Mouse (Mus musculus) limb, embryonic 14.5 days (tissue): ENCODE measurements around the gene Bdnf. TPM values are rescaled to one million over a fixed set of nuclear protein-coding genes. Genes with fewer than 3 reads are reported as not detected.

ENCODE experiments used
- ATAC-seq: fragments of 200-750 bp; cut with Nextera tagmentation; 2 replicates; pipeline ENCODE4 v1.8.0; 2017; ENCODE audit warnings: low read depth, moderate number of reproducible peaks, moderate TSS enrichment; ENCODE audit not compliant: low FRiP score
- DNase-seq: peaks from one replicate; pipeline ENCODE4 v3.0.0-alpha.2; 2015; ENCODE audit warnings: low spot score
- H3K27ac ChIP-seq: fragments of 300-500 bp; sonication (generic); replicated peaks from 2 replicates; pipeline ENCODE4 v1.5.1; 2014; ENCODE audit warnings: low read depth, mild to moderate bottlenecking, low read length, moderate library complexity, mixed read lengths
- H3K27me3 ChIP-seq: fragments of 300-500 bp; sonication (generic); 2 replicates; pipeline ENCODE4 v1.6.1; 2014; ENCODE audit warnings: low read length, mixed read lengths; ENCODE audit not compliant: control insufficient read depth, insufficient read depth
- H3K36me3 ChIP-seq: fragments of 300-500 bp; sonication (generic); 2 replicates; pipeline ENCODE4 v1.6.1; 2014; ENCODE audit warnings: mild to moderate bottlenecking, low read length, moderate library complexity, mixed read lengths; ENCODE audit not compliant: control insufficient read depth, insufficient read depth
- H3K4me1 ChIP-seq: fragments of 300-500 bp; sonication (generic); 2 replicates; pipeline ENCODE4 v1.6.1; 2014; ENCODE audit warnings: antibody characterized with exemption, low read length, mixed read lengths; ENCODE audit not compliant: control insufficient read depth, insufficient read depth
- H3K4me2 ChIP-seq: fragments of 300-500 bp; sonication (generic); replicated peaks from 2 replicates; pipeline ENCODE4 v1.6.1; 2014; ENCODE audit warnings: low read depth, mild to moderate bottlenecking, low read length, moderate library complexity; ENCODE audit not compliant: severe bottlenecking
- H3K4me3 ChIP-seq: fragments of 300-500 bp; sonication (generic); replicated peaks from 2 replicates; pipeline ENCODE4 v1.5.1; 2014; ENCODE audit warnings: low read length
- H3K9ac ChIP-seq: fragments of 300-500 bp; sonication (generic); 2 replicates; pipeline ENCODE4 v1.6.1; 2014; ENCODE audit warnings: mild to moderate bottlenecking, low read depth, low read length, moderate library complexity; ENCODE audit not compliant: severe bottlenecking
- H3K9me3 ChIP-seq: fragments of 300-500 bp; sonication (generic); 2 replicates; pipeline ENCODE4 v1.6.1; 2016; ENCODE audit warnings: low read length; ENCODE audit not compliant: control insufficient read depth
- POLR2A ChIP-seq: fragments of 200-500 bp; IDR thresholded peaks from 2 replicates; pipeline ENCODE4 v1.8.0; 2012; ENCODE audit warnings: inconsistent platforms, mild to moderate bottlenecking, moderate library complexity, borderline replicate concordance; ENCODE audit not compliant: insufficient read depth, insufficient read length; ENCODE audit errors: extremely low read depth
- WGBS: fragments of 180-500 bp; shearing (Covaris S2); extraction: QIAGEN DNeasy Blood & Tissue Kit; methylation state at CpG from one replicate; pipeline ENCODE4 v1.1.7; 2014; 5-methylcytosine and 5-hydroxymethylcytosine counted together
- polyA plus RNA-seq, 2 experiments: library from polyadenylated mRNA; depleted of rRNA in 1 of 2; stranded (reverse) in 1 of 2; unstranded in 1 of 2; fragments of >200 nt; fragmentation: Nextera tagmentation in 1 of 2; extraction: Ambion mirVana in 1 of 2; gene quantifications; 2 replicates each; pipeline versions ENCODE4 v1.2.1 to v1.2.3; 2012 to 2014

Bdnf gene
- polyA plus RNA-seq, 2 experiments: 1.1 to 2.7 TPM

- H3K36me3 ChIP-seq: no peaks in the 10 kb centered on the region
- H3K27me3 ChIP-seq: no peaks in the 10 kb centered on the region
- H3K4me1 ChIP-seq: no peaks in the 10 kb centered on the region
- no peaks in the 10 kb centered on the region for H3K9me3 ChIP-seq
- ATAC-seq: no peak
- no peak for DNase-seq
- no peak for TF ChIP-seq POLR2A
- 89% methylated on average over 1 of the region's 1 CpGs for WGBS
- H3K4me3 ChIP-seq: no peak overlapping the region
- no peak overlapping the region for H3K27ac ChIP-seq
- no peak overlapping the region for H3K4me2 ChIP-seq
- H3K9ac ChIP-seq: no peak overlapping the region
These were observed 76.0 kb downstream of the Bdnf start for GRCm38 (mm10) chr2:109750484-109750883.

GRCm38 (mm10) chr2:109756305-109756704 lies 81.8 kb downstream of the Bdnf start:
- WGBS: 87% methylated on average over 2 of the region's 2 CpGs

DNA sequence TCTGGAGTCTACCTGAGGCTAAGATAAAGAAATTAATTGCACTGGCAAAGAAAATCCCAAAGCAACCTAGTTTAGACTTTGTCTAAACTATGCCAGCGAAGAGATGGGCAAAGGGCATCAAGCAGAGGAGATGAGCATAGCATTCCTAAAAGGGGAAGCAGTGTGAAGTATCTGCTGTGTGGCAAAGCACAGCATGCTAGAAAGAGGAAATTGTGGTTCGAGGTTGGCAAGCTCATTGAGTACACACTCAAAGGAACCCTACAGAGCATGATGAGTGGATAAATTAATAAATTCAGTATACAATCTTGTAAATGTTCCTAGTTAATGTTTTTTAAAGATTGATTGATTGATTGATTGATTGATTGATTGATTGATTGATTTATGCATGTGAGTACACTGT lies 92.3 kb downstream of the Bdnf start:
- no peaks in the 10 kb centered on the region for H3K9me3 ChIP-seq
- H3K27ac ChIP-seq: no peak overlapping the region
- no peak for DNase-seq
- no peak for TF ChIP-seq POLR2A
- ATAC-seq: no peak
- H3K36me3 ChIP-seq: no peaks in the 10 kb centered on the region
- no peak overlapping the region for H3K4me2 ChIP-seq
- no peaks in the 10 kb centered on the region for H3K27me3 ChIP-seq
- no peaks in the 10 kb centered on the region for H3K4me1 ChIP-seq
- no peak overlapping the region for H3K4me3 ChIP-seq
- no peak overlapping the region for H3K9ac ChIP-seq
- 81% methylated on average over 2 of the region's 2 CpGs for WGBS

More at GRCm38 (mm10) chr2:109756305-109756704, 81.8 kb downstream of the Bdnf start:
- Histone ChIP-seq H3K36me3 (no peaks in the 10 kb centered on the region), H3K27me3 (no peaks in the 10 kb centered on the region), H3K4me1 (no peaks in the 10 kb centered on the region), H3K9ac (no peak overlapping the region), H3K4me3 (no peak overlapping the region), H3K9me3 (no peaks in the 10 kb centered on the region), H3K4me2 (no peak overlapping the region), H3K27ac (no peak overlapping the region)
- no peak for ATAC-seq
- no peak for DNase-seq
- TF ChIP-seq POLR2A: no peak

DNA sequence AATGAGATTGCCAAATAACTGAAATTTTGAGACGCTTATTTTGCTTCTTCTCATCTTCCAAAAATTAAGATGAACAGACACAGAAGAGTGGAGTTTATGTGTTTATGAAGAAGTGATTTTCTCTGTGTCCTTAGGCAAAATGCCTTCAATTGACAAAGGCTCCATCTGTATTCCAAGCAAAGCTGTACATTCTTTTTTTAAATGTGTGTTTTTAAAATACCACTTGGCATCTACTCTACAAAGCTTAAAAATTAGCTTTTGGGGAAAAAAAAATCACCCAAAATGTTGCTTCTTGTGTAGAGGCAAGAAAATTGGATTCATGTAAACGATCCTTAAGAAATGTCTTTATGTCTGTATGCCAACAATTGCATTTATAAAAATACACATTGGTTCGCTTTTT lies 94.3 kb downstream of the Bdnf start:
- H3K4me2 ChIP-seq: no peak overlapping the region
- WGBS: 83% methylated on average over 3 of the region's 3 CpGs
- H3K4me3 ChIP-seq: no peak overlapping the region
- no peak for TF ChIP-seq POLR2A
- H3K27ac ChIP-seq: no peak overlapping the region
- H3K36me3 ChIP-seq: no peaks in the 10 kb centered on the region
- no peaks in the 10 kb centered on the region for H3K4me1 ChIP-seq
- H3K9me3 ChIP-seq: no peaks in the 10 kb centered on the region
- H3K9ac ChIP-seq: no peak overlapping the region
- no peak for DNase-seq
- ATAC-seq: no peak
- no peaks in the 10 kb centered on the region for H3K27me3 ChIP-seq

DNA sequence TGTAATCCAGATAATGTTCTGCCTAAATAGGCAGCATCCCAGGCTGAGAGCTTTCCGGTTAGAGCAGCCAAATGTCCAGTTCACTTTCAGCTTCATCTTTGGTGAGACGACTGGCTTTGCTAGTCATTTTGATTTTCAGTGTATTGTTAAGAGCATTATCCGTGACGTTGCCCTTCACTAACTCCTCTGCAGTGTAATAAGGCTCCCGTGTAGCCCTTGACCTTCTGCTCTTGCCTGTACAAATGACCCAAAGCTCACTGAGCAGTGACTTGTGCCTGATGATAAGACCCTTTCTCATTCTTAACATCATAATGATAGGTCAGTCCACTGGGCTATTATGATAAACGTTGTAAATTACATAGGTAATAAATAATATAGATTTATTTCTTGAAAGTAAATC lies 101.9 kb downstream of the Bdnf start:
- H3K27ac ChIP-seq: no peak overlapping the region
- no peaks in the 10 kb centered on the region for H3K27me3 ChIP-seq
- H3K36me3 ChIP-seq: no peaks in the 10 kb centered on the region
- H3K4me1 ChIP-seq: no peaks in the 10 kb centered on the region
- H3K4me2 ChIP-seq: no peak overlapping the region
- no peaks in the 10 kb centered on the region for H3K9me3 ChIP-seq
- DNase-seq (no peak), ATAC-seq (no peak)
- H3K9ac ChIP-seq: no peak overlapping the region
- H3K4me3 ChIP-seq: no peak overlapping the region
- no peak for TF ChIP-seq POLR2A
- WGBS: 76% methylated on average over 6 of the region's 6 CpGs

Other genes starting within 250 kb of the Bdnf start
- gene Lin7c, start 216.2 kb downstream of the Bdnf start, polyA plus RNA-seq (2012; rRNA removed): 19.5 and 20.5 TPM in 2 replicates
- 53.4 and 55.4 TPM in 2 replicates for gene Lin7c, start 216.2 kb downstream of the Bdnf start, polyA plus RNA-seq (2014; fragmentation: Nextera tagmentation; extraction: Ambion mirVana)
- 32.3 and 41.2 TPM in 2 replicates for gene Lgr4, start 242.9 kb downstream of the Bdnf start, polyA plus RNA-seq (2012; rRNA removed)
- 27.8 and 31.9 TPM in 2 replicates for gene Lgr4, start 242.9 kb downstream of the Bdnf start, polyA plus RNA-seq (2014; fragmentation: Nextera tagmentation; extraction: Ambion mirVana)